Mouse (Mus musculus) G1E (cell line): Measurements from ENCODE around the gene Slc38a6.

Experiments used
- GATA1 ChIP-seq: IDR thresholded peaks from 2 replicates; pipeline ENCODE4 v1.6.1; 2012; ENCODE audit warnings: borderline replicate concordance, low read length, inconsistent platforms, mixed read lengths
- POLR2AphosphoS5 ChIP-seq: IDR thresholded peaks from 2 replicates; pipeline ENCODE4 v1.6.1; 2012; ENCODE audit warnings: low read depth, low read length, inconsistent platforms; ENCODE audit not compliant: insufficient replicate concordance

DNA sequence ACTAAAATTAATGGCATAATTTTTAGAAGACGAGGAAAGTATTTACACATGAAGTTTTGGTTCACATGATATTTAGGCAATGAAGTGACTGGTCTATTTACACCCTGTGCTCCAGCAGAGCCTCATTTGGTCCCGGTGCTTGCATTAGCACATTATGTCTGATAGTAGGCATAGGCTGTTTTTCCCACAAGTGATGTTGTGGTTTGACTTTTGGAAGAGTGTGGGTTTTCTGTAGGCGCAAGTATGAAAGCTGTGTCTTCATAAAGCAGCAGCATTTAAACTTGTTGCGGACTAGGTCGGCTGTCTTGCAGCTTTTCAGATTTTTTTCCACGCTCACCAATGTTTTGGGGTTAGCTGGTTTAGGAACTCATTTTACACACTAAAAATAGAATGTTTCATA is 27.3 kb upstream of the Slc38a6 start:
- no peak for TF ChIP-seq POLR2AphosphoS5
- no peak for TF ChIP-seq GATA1
